Mouse (Mus musculus): ENCODE measurements around the gene Sirt3. TPM values are rescaled to one million over a fixed set of nuclear protein-coding genes. Genes with fewer than 3 reads are reported as not detected.

The Sirt3 gene
- polyA plus RNA-seq, 1 experiment = 17.9 TPM

GRCm38 (mm10) chr7:140920418-140921029 lies 38.4 kb upstream of the Sirt3 start, which contains the start of gene Nlrp6:
Gene Nlrp6, plus strand, starts transcription at chr7:140920902.
- H3K27me3 ChIP-seq (ENCODE audit: control insufficient read depth, insufficient read depth, low read length, poor library complexity, severe bottlenecking) = no peaks in the 10 kb centered on the region
- no peak within 1 kb of the TSS for H3K9ac ChIP-seq (ENCODE audit: low read depth, poor library complexity, severe bottlenecking)
- no peaks in the 10 kb centered on the region for H3K36me3 ChIP-seq (ENCODE audit: control insufficient read depth, insufficient read depth, low read length, poor library complexity, severe bottlenecking)
- no peaks in the 10 kb centered on the region for H3K4me1 ChIP-seq (ENCODE audit: control insufficient read depth, insufficient read depth, low read length)
- TF ChIP-seq EP300 (IDR thresholded peaks at IDR 0.05; ENCODE audit: insufficient read depth, low read depth, low read length) (no peak), CTCF (IDR thresholded peaks at IDR 0.05; ENCODE audit: low read depth, low read length) (no peak), POLR2A (IDR thresholded peaks at IDR 0.05; ENCODE audit: insufficient read depth, low read length) (no peak)
- H3K27ac ChIP-seq (ENCODE audit: insufficient read depth, low read length) = no peak within 1 kb of the TSS
- H3K4me3 ChIP-seq (ENCODE audit: low read depth, low read length) = no peak within 1 kb of the TSS
- no peaks in the 10 kb centered on the region for H3K9me3 ChIP-seq (replicated peaks; ENCODE audit: control insufficient read depth, insufficient read depth, low read length, poor library complexity, severe bottlenecking)

- no peak overlapping the region for H3K4me3 ChIP-seq (ENCODE audit: low read depth, low read length)
- no peak for TF ChIP-seq CTCF (IDR thresholded peaks at IDR 0.05; ENCODE audit: low read depth, low read length)
- TF ChIP-seq EP300 (IDR thresholded peaks at IDR 0.05; ENCODE audit: insufficient read depth, low read depth, low read length) = no peak
- TF ChIP-seq POLR2A (IDR thresholded peaks at IDR 0.05; ENCODE audit: insufficient read depth, low read length) = no peak
- no peaks in the 10 kb centered on the region for H3K36me3 ChIP-seq (ENCODE audit: control insufficient read depth, insufficient read depth, low read length, poor library complexity, severe bottlenecking)
- H3K9me3 ChIP-seq (replicated peaks; ENCODE audit: control insufficient read depth, insufficient read depth, low read length, poor library complexity, severe bottlenecking) = no peaks in the 10 kb centered on the region
- no peak overlapping the region for H3K9ac ChIP-seq (ENCODE audit: low read depth, poor library complexity, severe bottlenecking)
- H3K4me1 ChIP-seq (ENCODE audit: control insufficient read depth, insufficient read depth, low read length) = no peaks in the 10 kb centered on the region
- H3K27ac ChIP-seq (ENCODE audit: insufficient read depth, low read length) = no peak overlapping the region
- H3K27me3 ChIP-seq (ENCODE audit: control insufficient read depth, insufficient read depth, low read length, poor library complexity, severe bottlenecking) = no peaks in the 10 kb centered on the region
Observed at GRCm38 (mm10) chr7:140919911-140920310, 37.8 kb upstream of the Sirt3 start.

- peaks cover 3% of the 10 kb centered on the region for H3K4me1 ChIP-seq (ENCODE audit: control insufficient read depth, insufficient read depth, low read length)
Observed at GRCm38 (mm10) chr7:140914031-140914690, 32.1 kb upstream of the Sirt3 start.

GRCm38 (mm10) chr7:140912846-140913482 lies 30.9 kb upstream of the Sirt3 start:
- no peaks in the 10 kb centered on the region for H3K27me3 ChIP-seq (ENCODE audit: control insufficient read depth, insufficient read depth, low read length, poor library complexity, severe bottlenecking)
- H3K4me3 ChIP-seq (ENCODE audit: low read depth, low read length) = no peak overlapping the region
- H3K27ac ChIP-seq (ENCODE audit: insufficient read depth, low read length) = no peak overlapping the region
- H3K9me3 ChIP-seq (replicated peaks; ENCODE audit: control insufficient read depth, insufficient read depth, low read length, poor library complexity, severe bottlenecking) = no peaks in the 10 kb centered on the region
- peaks cover 3% of the 10 kb centered on the region for H3K4me1 ChIP-seq (ENCODE audit: control insufficient read depth, insufficient read depth, low read length)
- H3K9ac ChIP-seq (ENCODE audit: low read depth, poor library complexity, severe bottlenecking) = no peak overlapping the region
- TF ChIP-seq POLR2A (IDR thresholded peaks at IDR 0.05; ENCODE audit: insufficient read depth, low read length) (no peak), CTCF (IDR thresholded peaks at IDR 0.05; ENCODE audit: low read depth, low read length) (no peak), EP300 (IDR thresholded peaks at IDR 0.05; ENCODE audit: insufficient read depth, low read depth, low read length) (no peak)
- H3K36me3 ChIP-seq (ENCODE audit: control insufficient read depth, insufficient read depth, low read length, poor library complexity, severe bottlenecking) = no peaks in the 10 kb centered on the region

More at GRCm38 (mm10) chr7:140914031-140914690, 32.1 kb upstream of the Sirt3 start:
- Histone ChIP-seq H3K36me3 (ENCODE audit: control insufficient read depth, insufficient read depth, low read length, poor library complexity, severe bottlenecking) (no peaks in the 10 kb centered on the region), H3K27me3 (ENCODE audit: control insufficient read depth, insufficient read depth, low read length, poor library complexity, severe bottlenecking) (no peaks in the 10 kb centered on the region), H3K9me3 (replicated peaks; ENCODE audit: control insufficient read depth, insufficient read depth, low read length, poor library complexity, severe bottlenecking) (no peaks in the 10 kb centered on the region), H3K4me3 (ENCODE audit: low read depth, low read length) (no peak overlapping the region), H3K9ac (ENCODE audit: low read depth, poor library complexity, severe bottlenecking) (no peak overlapping the region), H3K27ac (ENCODE audit: insufficient read depth, low read length) (no peak overlapping the region)
- TF ChIP-seq POLR2A (IDR thresholded peaks at IDR 0.05; ENCODE audit: insufficient read depth, low read length) = no peak
- TF ChIP-seq EP300 (IDR thresholded peaks at IDR 0.05; ENCODE audit: insufficient read depth, low read depth, low read length) = no peak
- no peak for TF ChIP-seq CTCF (IDR thresholded peaks at IDR 0.05; ENCODE audit: low read depth, low read length)

GRCm38 (mm10) chr7:140912293-140912692 lies 30.2 kb upstream of the Sirt3 start:
- H3K4me3 ChIP-seq (ENCODE audit: low read depth, low read length) = no peak overlapping the region
- no peak for TF ChIP-seq POLR2A (IDR thresholded peaks at IDR 0.05; ENCODE audit: insufficient read depth, low read length)
- no peak for TF ChIP-seq EP300 (IDR thresholded peaks at IDR 0.05; ENCODE audit: insufficient read depth, low read depth, low read length)
- no peak for TF ChIP-seq CTCF (IDR thresholded peaks at IDR 0.05; ENCODE audit: low read depth, low read length)
- no peak overlapping the region for H3K27ac ChIP-seq (ENCODE audit: insufficient read depth, low read length)
- no peaks in the 10 kb centered on the region for H3K27me3 ChIP-seq (ENCODE audit: control insufficient read depth, insufficient read depth, low read length, poor library complexity, severe bottlenecking)
- no peaks in the 10 kb centered on the region for H3K9me3 ChIP-seq (replicated peaks; ENCODE audit: control insufficient read depth, insufficient read depth, low read length, poor library complexity, severe bottlenecking)
- H3K9ac ChIP-seq (ENCODE audit: low read depth, poor library complexity, severe bottlenecking) = no peak overlapping the region
- no peaks in the 10 kb centered on the region for H3K36me3 ChIP-seq (ENCODE audit: control insufficient read depth, insufficient read depth, low read length, poor library complexity, severe bottlenecking)
- peaks cover 3% of the 10 kb centered on the region for H3K4me1 ChIP-seq (ENCODE audit: control insufficient read depth, insufficient read depth, low read length)
